Mouse (Mus musculus): ENCODE data around the gene Dffb.

DNA sequence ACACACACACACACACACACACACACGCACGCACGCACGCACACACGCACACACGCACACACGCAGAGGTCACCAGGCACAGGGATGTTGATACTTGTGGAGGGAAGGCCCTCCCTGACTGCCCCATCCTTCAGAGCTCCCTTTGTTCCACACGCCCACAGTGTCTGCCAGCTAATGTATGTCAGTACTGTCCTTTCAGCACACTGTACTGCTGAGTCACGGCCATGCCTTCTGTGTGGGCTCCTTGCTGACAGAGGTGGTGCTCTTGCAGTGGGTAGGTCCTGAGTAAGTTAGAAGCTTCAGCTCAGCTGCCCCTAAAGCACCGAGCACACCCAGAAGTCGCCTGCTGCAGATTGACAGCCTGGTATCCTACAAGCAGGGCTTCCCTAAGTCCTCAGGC is 5.5 kb upstream of the Dffb start:
- TF ChIP-seq GATA1 (IDR thresholded peaks at IDR 0.05; ENCODE audit: borderline replicate concordance, low read length) (no peak), FLI1 (IDR thresholded peaks at IDR 0.05; ENCODE audit: low read length) (no peak)

Measured in megakaryocyte, embryonic 14.5 days (primary cell).